Mouse (Mus musculus) regulatory T cell (primary cell): ENCODE results near the gene BC067074.
"Not testable (repeated sequence)": the region's sequence is repeated elsewhere in the genome, so short reads cannot be mapped to it uniquely, and the experiment has no call there.

Experiments used
- in situ Hi-C: fragments of 300-600 bp; cut with MboI, MseI; formaldehyde crosslinking; loops from one replicate; pipeline ENCODE4 v1.15.1; 2025; ENCODE audit warnings: high pct_unique_total_duplicates

The BC067074 gene

DNA sequence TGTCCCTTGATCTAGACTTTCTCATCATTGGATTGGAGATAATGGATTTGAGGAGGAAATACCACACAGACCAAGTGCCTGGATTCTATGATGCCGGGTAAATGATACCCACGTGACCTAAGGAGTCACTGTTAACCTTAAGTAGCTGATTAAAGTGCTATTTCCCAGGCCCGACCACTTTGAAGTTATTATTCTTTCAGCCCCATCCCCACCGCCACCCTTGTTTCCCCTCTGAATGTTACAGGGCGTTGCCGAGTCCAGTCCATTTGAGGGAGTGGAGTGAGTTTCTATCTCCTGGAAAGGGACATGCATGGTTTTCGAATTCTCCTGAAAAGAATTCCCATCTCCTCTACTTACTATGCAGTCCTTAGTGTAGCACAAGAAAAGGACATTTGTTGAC, 84.7 kb downstream of the BC067074 start:
- in situ Hi-C loops, result no loop called here

DNA sequence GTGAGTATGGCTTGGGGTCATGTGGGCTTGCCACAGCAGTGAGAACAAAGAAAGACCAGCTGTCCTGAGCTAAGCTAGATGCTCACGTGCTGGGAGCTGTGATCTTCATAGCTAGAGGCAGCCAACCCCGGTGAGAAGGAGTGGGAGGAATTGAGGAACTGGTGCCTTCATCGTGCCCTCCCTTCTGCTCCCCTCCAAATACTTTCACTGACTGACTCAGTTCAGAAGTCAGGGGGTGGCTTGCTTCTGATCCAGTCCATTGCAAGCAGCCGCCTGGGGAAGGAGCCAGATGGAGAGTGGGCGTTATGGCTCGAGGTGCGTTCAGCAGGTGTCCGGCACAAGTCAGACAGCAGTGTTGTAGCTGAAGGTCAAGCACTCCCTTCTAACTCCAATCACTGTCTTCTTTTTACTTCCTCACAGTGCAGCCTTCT, 86.0 kb downstream of the BC067074 start:
- in situ Hi-C loops, result no loop called here

DNA sequence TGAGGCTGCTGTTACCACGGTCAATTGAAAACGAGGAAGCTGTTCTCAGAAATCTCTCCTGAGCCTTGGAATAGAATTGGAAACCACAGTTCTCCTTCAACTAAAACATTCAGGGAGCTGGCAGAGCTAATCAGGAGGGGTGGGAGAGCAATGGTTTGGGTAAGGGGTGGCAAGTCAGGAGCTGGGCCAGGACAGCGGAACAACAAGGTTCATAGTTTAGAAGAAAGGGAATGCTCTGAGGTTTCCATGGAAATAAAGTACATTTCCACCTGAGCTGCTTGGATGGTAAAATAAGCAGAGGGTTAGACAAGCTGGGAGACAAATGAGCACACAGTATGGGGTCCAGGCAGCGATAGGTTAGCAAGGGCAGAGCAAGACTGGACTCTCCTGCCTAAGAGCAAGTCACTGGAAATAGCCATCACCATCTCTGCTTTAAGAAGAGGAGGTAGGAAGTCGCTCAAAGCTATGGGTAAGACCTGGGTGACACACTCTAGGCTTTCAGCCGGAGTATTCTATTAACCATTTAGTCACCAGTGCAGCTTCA, 86.9 kb downstream of the BC067074 start:
- in situ Hi-C loops, result no loop called here

DNA sequence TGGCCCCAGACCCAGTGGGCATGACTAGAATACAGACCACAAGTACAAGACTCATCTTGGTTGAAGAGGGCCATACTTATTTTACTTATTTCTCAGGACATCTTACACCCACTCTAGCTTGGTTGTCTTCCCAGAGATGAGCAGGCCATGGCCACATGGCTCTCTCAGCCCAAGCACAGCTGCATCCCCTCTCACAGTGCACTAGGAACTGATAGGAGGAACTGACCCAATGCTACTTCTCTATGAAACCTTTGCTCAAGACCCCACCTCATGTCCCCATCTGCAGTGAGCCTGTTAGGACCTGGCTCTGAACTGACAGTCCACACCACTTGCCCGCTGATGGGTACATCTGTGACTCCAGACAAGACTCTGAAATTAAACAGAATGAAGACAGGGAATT, 88.8 kb downstream of the BC067074 start:
- in situ Hi-C loops, result no loop called here

DNA sequence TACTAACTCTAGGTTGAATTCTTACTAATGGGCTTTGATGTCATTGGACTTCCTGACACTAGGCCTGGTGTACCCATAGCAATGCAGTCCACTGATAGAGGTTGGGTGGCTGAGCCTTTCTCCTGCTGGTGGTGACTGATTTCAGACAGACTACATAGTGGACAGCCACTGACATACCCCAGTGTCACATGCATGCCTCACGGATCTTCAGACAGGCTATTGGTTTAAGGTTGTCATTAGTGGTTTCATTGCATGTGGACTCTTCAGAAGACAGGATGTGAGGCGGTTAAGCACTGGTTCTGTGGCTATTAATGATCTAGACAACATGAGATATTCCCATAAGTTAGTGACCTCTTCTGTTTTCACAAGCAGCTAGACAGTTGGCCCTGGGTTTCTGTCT, 89.2 kb downstream of the BC067074 start:
- in situ Hi-C loops, result no loop called here

DNA sequence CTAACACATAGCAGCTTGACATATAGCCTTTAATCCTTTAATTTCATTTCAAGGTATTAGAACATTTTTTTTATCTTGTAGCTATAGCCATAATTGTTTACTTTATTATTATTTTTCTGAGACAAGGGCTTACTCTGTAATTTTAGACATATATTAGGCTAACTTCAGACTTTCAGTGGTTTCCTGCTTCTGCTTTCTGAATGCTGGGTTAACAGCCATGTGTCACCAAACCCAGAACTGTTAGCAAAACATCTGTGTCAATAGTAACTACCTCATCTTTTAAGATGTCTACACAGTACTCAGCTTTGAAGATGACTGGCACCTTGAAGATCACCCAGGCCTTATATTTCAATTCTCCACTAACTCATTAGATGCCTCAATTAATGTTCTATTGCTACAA, 89.8 kb downstream of the BC067074 start:
- in situ Hi-C loops, result not testable (repeated sequence)

DNA sequence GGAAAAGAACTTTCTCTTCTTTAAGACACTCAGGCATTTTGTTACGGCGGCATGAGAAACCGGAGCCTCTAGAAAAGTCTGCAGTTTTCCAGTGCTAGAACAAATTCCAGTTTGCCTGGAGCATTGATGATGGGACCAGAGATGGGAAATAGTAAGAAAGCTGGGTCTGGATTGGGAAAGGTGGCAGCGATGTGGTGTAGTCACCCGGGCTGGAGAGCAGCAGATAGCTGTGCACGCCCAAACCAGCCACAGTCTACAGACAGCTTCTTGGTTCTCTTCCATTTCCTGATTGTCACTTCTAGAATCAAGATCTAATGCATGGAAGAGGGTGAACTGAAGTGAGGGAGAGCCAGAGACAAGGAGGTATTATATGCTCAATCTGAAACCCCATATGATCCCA, 100.4 kb downstream of the BC067074 start:
- in situ Hi-C loops, result no loop called here

DNA sequence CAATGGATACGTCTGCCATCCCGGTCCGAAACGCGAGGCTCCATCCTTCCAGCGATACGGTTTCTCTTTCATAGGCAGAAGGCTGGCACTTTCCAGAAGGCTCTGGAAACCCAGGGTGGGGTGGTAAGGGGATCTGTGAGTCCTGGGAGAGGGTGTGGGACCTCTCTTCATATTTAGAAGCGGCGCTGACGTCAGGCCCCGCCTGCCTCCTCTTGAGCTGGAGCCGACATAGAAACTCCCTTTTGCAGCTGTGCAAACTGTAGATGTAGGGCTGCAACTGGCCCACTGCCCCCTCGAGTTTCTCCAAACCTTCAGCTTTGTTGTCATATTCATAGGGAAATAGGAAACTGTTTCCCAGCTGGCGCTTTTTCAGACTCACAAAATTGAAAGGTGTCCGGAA, 101.6 kb downstream of the BC067074 start:
- in situ Hi-C loops, result no loop called here

DNA sequence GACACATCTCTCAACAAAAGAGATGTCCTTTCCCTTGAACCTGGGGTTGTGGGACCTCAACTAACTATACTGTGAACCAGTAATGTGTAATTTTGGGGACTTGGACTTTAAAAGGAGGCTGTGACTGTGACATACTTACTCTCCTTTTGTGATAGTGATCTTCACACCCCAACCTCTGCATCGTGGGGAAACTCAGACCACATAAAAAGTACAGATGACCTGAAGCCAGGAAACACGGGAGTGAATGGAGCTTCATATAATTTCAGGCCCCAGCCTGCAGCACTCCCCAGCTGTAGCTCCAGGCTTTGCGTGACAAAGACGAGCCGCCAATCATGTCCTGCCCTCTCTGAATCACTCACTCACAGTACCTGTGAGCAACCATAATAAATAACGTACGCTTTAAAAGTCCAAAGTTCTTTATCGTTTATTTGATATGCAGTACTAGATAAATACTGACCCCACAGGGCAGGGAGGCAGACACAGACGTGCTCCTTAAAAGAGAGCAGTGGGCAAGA, 104.1 kb downstream of the BC067074 start:
- in situ Hi-C loops, result no loop called here

DNA sequence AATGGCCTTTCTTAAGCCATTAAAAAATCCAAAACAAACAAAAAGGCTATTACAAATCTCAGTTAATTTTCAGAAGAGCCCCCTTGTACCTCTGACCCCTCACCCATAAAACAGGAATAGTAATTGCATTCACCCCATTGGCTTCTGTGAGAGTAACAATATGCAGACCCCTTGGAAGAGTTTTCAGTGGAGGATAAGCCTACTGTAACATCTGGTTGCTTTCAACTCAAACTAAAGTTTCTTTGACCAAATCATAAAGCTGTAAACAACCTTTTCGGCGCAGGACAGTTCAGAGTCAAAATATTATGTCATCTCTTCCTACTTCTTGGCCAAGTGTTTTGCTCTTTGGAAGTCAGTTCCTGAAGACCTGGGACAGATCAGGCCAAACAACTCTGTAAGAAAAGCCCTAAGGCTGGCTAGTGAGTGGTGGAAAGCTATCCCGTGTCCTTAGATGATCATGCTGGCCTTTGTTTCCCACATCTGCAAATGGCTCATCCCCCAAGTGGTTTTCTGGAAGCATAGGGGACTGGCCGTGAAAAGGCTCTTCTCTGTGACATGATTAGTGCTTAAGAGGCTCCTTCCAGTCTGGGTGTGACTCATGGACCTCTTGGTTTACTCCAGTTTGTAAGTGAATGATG, 108.5 kb downstream of the BC067074 start:
- in situ Hi-C loops, result no loop called here

DNA sequence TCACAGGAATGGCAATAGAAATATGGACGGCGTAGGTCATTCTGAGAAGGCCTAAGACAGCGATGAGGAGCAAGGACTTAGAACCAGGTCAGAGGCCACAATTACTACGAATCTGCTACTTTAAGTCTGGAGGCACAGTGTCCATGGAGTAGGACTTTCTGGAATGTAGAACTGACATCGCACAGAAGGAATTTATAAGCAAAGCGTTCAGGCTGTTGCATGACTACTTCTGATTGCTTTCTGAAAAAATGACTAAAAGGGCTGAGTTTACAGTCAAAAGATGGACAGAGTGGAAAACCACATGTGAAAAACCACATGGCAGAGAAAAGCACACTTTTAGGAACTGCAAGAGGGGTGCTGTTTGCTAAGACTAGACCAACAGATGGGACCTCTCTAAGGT, 110.7 kb downstream of the BC067074 start:
- in situ Hi-C loops, result no loop called here

DNA sequence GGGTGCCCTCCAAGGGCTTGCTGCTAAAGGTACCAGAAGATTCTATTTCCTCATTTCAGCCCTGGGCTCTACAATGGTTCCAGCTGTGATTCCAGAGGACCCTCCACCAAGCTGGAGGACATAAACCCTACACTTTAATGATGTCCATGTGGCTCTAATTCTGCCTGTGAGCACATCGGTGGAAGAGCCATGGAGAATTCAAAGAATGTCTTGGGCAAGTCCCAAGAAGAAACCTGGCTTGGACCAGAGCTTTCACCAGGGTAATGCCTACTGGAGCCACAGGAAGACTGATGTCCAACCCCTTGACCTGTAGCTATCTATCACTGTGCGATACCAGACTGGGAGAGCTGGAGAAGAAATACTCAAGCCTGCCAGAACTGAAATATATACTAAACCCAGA, 111.2 kb downstream of the BC067074 start:
- in situ Hi-C loops, result no loop called here

DNA sequence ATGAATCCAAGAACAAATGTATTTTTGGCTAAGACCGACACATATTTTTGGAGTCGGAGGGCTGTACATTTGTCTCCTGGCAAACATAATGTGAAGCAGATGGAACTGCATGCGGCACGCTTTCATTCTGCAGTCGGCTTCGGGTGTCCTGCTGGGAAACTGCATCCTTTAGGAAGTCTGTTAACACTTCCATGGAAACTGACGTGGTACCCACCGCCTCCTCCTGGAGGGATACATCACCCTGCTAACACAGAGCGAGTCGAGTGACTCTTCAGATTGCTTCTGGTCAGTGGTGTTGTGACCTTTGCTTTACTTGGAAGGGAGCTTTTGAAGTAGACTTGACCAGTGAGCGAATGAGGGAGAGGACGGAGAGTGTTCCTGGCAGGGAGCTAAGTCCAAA, 117.0 kb downstream of the BC067074 start:
- in situ Hi-C loops, result no loop called here

DNA sequence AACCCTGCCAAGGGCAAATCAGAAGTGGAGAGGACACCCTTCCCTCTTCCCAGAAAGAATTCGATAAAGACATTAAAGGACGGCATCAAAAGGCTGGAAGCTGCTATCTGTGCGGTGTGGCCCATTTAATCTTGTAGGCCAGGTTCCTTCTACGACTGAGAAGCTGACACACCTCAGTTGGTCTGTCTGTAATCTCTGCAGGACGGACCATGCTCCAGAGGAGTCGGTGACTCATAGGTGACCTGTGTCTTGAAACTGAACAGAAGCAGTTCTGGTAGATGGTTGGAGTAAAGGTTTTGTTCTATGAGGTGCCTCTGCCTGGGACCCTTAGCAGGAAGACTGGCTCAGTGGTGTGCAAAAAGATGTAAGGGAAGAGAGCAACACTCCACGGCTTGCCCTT, 122.6 kb downstream of the BC067074 start:
- in situ Hi-C loops, result no loop called here

DNA sequence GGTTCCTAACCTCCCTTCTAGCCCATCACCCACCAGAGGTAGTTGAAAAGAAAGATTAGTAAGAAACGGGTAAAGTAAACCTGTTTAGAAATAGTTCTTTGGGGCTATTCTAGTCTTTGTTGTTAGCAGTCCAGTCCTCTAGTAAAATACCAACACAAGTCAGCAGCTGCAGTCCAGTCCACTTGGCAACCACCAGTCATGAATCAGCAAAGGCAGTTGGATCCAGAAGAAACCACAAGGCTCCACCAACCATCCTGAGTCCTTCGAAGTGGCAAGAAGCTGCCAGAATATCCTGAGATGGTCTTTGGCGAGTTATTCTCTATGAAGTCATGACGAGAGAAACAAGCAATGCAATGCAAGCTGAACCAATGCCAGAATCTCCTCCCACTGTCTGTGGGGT, 124.0 kb downstream of the BC067074 start:
- in situ Hi-C loops, result no loop called here

DNA sequence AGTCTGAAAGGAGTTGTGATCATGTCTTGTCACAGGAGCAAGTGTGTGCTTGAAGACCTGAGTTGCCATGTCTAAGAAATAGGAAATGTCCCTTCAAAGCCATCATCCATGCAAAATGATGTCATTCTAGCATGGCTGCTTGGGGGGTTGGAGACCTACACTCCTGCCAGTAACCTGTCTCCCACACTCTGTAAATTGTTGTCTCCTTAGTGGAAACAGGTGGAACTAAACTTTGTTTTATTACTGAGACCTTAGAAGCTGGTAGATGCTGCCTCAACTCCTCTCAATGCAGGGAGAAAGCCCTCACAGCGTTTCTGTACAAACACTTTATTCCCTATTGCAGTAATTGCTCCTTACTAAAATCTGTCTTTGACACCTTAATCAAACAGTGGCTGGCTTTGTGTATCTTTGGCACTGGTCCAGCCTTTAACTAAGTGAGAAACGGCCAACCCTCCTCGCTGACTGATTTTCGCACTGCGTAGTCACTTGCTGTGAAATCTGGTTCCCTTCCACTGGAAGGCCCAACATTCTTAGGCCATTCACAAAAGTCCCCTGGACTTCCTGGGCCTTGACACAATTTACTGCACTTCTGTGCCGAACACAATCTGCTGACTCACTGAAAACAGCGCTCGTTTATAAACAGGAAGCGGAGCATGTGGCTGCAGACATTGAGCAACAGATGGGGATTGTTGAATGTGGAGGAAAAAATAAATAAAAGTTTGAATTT, 125.0 kb downstream of the BC067074 start:
- in situ Hi-C loops, result no loop called here

DNA sequence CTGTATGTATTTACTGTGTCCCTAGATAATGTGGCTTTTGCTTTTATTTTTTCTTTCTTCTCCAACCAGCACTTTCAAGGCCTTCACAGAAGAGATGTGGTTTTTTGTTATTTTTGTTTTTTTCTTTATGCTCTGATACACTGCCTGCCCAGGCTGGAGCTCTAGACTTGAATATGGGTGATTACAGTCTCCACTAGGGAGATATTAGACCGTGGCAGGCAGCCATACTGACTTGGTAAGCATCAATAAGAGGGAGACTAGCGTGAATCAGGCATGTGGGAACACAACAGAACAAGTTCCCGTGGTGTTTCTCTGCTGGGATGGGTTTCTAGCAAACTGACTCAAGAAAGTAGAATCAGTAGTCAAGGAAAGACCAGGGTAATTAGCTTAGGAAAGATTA, 125.7 kb downstream of the BC067074 start:
- in situ Hi-C loops, result no loop called here

DNA sequence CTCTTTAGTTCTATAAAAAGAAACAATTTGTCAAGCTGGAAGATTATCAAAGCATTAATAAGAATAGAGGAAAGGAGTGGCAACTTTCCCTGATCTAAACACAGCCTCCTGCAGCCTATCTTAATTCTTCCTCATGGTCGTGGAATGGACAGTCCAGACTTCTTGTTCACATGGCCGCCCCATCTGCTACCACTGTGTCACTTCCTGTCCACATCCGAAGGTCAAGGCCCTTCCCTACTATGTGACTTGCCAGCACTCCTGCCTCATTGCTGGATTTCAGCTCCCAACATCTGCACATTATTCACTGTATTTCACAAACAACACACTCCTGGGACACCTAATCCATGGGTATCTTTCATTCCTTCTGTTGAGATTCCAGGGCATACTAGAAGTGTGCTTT, 128.5 kb downstream of the BC067074 start:
- in situ Hi-C loops, result no loop called here

DNA sequence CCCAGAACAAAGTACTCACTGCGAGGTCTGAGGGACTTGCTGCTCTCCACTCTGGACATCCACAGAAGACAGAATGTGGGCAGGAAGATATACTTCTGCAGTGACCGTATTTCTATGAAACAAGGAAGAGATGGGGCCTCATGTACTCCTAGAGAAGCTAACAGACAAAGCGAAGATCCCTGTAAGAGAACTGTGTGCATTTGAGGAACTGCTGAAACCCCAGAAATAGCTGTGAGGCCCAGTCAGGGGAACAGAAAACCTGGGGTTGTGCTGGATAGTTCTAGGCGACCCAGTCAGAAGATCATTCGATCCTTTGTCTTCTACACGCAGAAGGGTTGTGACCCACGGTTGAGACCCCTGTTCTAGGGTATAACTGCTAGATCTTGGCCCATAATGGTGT, 130.9 kb downstream of the BC067074 start:
- in situ Hi-C loops, result no loop called here

DNA sequence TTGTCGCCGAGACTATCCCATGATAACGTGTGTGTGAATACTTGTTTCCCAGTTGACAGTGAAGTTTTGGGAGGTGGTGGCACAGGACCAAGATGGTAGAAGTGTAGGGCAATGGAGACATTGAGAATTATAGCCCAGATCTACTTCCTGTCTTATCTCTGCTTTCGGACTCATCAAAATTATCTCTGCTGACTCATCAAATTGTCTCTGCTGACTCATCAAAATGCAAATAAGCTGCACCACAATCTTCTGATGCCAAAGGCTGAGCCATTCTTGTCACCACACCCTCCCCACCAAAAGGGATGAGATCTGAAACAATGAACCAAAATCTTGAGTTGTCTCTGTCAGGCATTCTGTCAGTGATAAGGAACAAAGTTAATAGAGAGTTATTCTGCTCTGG, 132.9 kb downstream of the BC067074 start:
- in situ Hi-C loops, result no loop called here
